Mouse (Mus musculus) myocyte (in vitro differentiated cells): ENCODE measurements around the gene Myh14.

Experiments used
- CEBPB ChIP-seq: IDR thresholded peaks from 2 replicates; pipeline ENCODE4 v1.6.1; 2011; ENCODE audit warnings: mild to moderate bottlenecking, moderate library complexity; ENCODE audit not compliant: poor library complexity, insufficient read depth, severe bottlenecking
- E2F4 ChIP-seq: IDR thresholded peaks from one replicate; pipeline ENCODE4 v1.6.1; 2011; ENCODE audit warnings: mild to moderate bottlenecking, control low read depth, moderate library complexity; ENCODE audit not compliant: insufficient read depth
- MAX ChIP-seq: IDR thresholded peaks from one replicate; pipeline ENCODE4 v1.6.1; 2011; ENCODE audit warnings: low read depth, mild to moderate bottlenecking, control low read depth
- MYOD1 ChIP-seq, 3 experiments: IDR thresholded peaks; one replicate each; pipeline ENCODE4 v1.6.1; 2011; ENCODE audit warnings: control low read depth in 2 of 3, low read depth in 2 of 3, mild to moderate bottlenecking in 2 of 3, moderate library complexity in 1 of 3; ENCODE audit not compliant: insufficient read length in 2 of 3, control insufficient read depth in 1 of 3
- MYOG ChIP-seq, 3 experiments: IDR thresholded peaks; one replicate each; pipeline ENCODE4 v1.6.1; 2011; ENCODE audit warnings: control low read depth in 2 of 3, low read depth in 2 of 3, mild to moderate bottlenecking in 2 of 3; ENCODE audit not compliant: insufficient read length in 2 of 3, control insufficient read depth in 1 of 3, insufficient read depth in 1 of 3
- POLR2A ChIP-seq: IDR thresholded peaks from one replicate; pipeline ENCODE4 v1.6.1; 2011; ENCODE audit warnings: low read depth, mild to moderate bottlenecking, control low read depth, moderate library complexity; ENCODE audit not compliant: insufficient read length
- POLR2AphosphoS2 ChIP-seq: IDR thresholded peaks from one replicate; pipeline ENCODE4 v1.6.1; 2011; ENCODE audit warnings: low read depth, control low read depth; ENCODE audit not compliant: insufficient read length
- TCF12 ChIP-seq: IDR thresholded peaks from one replicate; pipeline ENCODE4 v1.6.1; 2011; ENCODE audit warnings: mild to moderate bottlenecking, control low read depth; ENCODE audit not compliant: poor library complexity, insufficient read depth, severe bottlenecking
- USF1 ChIP-seq: IDR thresholded peaks from one replicate; pipeline ENCODE4 v1.6.1; 2011; ENCODE audit warnings: low read depth, mild to moderate bottlenecking, control low read depth, moderate library complexity

DNA sequence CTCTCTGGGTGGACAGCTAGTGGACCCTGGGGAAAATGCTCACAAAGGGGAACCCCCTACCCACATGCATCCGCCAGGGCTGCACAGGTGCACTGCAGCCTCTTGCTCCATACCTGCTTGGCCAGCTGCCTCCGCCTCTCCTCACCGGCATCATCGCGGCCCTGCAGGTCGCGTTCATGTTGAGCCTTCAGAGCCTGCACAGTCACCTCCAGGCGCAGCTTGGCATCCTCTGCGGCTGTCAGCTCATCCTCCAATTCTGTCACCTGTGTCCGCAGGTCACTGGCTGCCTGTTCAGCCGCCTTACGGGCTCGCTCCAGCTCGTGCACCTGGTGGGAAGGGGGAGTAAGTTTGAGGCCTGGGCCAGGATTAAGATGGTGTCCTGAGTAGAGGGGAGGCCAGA, 54.7 kb downstream of the Myh14 start:
- TF ChIP-seq POLR2A (no peak), MYOG (IDR thresholded peaks at IDR 0.05; ENCODE audit: control insufficient read depth in 1 of 3, insufficient read depth in 1 of 3, insufficient read length in 2 of 3, low read depth in 2 of 3) (no peak), MAX (no peak), POLR2AphosphoS2 (no peak), CEBPB (no peak), E2F4 (no peak), USF1 (no peak), TCF12 (no peak), MYOD1 (IDR thresholded peaks at IDR 0.05; ENCODE audit: control insufficient read depth in 1 of 3, insufficient read length in 2 of 3, low read depth in 2 of 3) (no peak)
